Mouse (Mus musculus): Measurements from ENCODE around the gene Rtkn2.

- no peak for TF ChIP-seq POLR2AphosphoS5 (IDR thresholded peaks at IDR 0.05; ENCODE audit: borderline replicate concordance, low read depth, low read length)
- TF ChIP-seq GATA1 (IDR thresholded peaks at IDR 0.05; ENCODE audit: low read depth, low read length) = peak; percentile 44; the same call in 1 of the 2 replicates
- TF ChIP-seq E2F4 (IDR thresholded peaks at IDR 0.05; ENCODE audit: borderline replicate concordance, low read depth, low read length) = no peak
- TF ChIP-seq ETS1 (IDR thresholded peaks at IDR 0.05; ENCODE audit: low read depth, low read length) = peak; percentile 40; the same call in 1 of the 2 replicates
Observed at GRCm38 (mm10) chr10:68048641-68049305, 69.4 kb downstream of the Rtkn2 start.
